Mouse (Mus musculus) mouse embryonic stem cell (cell line): ENCODE results near the gene Ccdc62.

ENCODE experiments used
- in situ Hi-C, 2 experiments: fragments of 300-500 bp; cut with MboI; formaldehyde crosslinking; loops; 1 replicate in 1 of 2; 3 replicates in 1 of 2; pipeline ENCODE4 v1.14.3; 2019 to 2020; ENCODE audit warnings: low sequenced_read_pairs in 2 of 2, low pct_unique_long_range_greater_than_20kb in 1 of 2, mixed read lengths in 1 of 2; ENCODE audit not compliant: unreplicated experiment in 1 of 2

Ccdc62 gene

DNA sequence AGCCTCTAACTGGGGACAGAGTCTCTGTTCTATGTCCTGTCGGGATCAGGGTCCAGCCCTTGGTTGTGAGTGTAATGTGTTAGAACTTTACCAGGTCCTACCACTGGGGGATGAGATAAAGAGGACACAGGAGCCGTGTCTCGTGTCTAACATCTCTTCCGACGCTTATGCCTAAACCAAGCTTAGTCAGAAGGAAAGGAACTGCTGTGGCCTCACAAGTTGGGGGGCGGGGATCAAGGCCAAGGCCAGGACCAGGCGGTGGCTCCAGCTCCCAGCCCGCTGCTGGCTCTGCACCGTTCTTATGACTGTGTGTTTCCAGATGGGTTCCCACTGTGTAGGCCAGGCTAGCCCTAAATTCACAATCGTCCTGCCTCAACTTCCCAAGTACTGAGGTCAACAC, 82.4 kb downstream of the Ccdc62 start:
- in situ Hi-C loops = no loop called here

DNA sequence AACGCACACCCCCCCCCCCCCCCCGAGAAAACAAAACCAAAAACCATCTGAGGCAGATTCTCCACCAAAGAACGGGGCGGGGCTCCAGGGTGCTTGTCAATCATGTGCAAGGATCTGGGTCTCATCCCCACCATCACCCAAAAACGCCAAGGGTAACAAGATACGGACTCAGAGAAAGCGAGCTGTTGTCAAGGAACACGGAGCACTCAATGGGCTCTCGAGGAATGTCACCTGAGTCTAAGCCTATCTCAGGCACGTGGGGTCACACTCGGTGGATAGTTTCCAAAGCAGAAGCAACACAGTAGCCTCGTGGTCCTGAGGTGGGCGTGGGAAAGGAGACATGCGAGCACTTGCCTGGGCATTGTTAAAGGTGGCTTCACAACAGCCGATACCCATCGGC, 83.3 kb downstream of the Ccdc62 start:
- in situ Hi-C loops = no loop called here

GRCm38 (mm10) chr5:124014180-124014579, 83.7 kb downstream of the Ccdc62 start:
- in situ Hi-C loops = no loop called here

GRCm38 (mm10) chr5:124014791-124015251, 84.3 kb downstream of the Ccdc62 start:
- in situ Hi-C loops = no loop called here

DNA sequence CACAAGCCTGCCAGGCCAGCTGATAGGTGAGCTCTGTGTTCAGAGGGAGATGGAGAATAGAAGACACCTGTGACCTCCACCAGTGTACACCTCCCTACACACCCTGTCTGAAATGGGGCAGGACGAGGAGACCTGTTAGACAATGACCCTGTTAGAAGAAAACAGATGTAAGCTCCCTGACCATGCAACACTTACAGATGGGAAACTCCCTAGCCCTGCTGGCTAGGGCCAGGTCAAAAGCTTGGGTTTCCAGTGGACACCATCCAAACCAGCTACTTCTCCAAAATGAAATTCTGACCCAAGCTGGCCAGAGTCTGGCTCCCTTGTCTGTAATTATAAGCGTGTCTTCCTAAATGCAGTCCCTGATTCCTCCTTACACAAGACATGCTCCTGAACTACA, 85.2 kb downstream of the Ccdc62 start:
- in situ Hi-C loops = no loop called here

DNA sequence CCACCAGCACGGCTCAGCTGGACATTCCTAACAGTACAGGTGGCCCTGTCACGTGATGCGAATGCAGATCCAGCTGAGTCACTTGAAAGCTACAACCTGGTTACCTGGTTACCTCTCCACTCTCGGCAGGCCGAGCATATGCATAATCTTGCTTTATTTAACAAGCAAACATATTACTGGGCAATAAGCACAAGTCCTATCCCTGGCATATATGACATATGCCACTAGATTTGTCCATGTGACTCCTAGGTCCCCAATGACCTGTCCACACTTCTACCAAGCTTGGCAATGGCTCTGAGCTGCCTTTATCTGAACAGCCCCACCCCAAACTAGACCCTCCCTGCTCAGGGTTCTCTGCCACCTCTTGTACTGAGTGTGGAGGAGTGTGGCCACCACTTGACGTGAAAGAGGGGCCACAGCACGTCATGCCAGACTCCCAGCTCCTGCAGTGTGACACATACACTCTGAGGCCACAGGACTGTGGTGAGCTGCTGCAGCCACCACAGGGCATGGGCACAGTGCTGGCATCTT, 85.9 kb downstream of the Ccdc62 start:
- in situ Hi-C loops = no loop called here

- in situ Hi-C loops = no loop called here
Measured at GRCm38 (mm10) chr5:124017941-124018340, 87.5 kb downstream of the Ccdc62 start.

DNA sequence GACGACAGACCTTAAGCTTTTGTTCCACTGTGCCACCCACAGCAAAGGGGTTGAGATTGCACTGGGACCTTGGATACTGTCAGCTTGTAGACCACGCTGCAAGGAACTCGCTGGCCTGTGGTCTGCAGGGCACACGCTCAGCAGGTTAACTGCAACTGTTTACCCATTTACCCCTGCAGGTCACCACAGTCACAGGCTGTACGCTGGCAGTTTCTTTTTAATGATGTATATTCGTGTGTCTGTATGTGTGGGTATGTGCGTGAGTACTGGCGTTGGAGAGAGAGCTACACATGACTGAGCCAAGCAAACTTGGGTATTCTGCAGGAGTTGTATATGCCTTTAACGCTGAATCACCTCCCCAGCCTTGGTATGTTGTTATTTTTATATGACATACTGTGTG, 88.2 kb downstream of the Ccdc62 start:
- in situ Hi-C loops = no loop called here
